Mouse (Mus musculus): ENCODE data around the gene Slk.

DNA sequence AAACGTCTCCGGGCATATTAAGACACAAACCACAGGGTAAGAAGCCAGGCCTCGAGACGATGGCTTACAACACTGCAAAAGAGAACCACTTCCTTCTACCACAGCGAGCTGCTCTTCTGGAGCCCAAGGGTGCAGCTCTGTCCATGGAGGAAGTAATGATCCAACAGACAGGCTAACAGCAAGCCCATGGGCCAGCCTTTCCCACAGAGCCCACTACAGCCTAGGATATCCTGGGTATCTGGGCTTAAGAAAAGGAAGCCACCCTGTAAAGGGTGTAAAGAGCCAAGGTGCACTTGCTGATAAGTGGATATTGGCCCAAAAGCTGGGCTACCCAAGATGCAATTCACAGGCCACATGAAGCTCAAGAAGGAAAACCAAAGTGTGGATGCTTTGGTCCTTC, 48.2 kb upstream of the Slk start:
- no peak for TF ChIP-seq CTCF (IDR thresholded peaks at IDR 0.05; ENCODE audit: control insufficient read depth, insufficient read depth, insufficient replicate concordance, low read depth, low read length)
- TF ChIP-seq POLR2A (IDR thresholded peaks at IDR 0.05; ENCODE audit: control insufficient read depth, low read depth, low read length), result no peak

All from testis, adult 2 months (tissue).